Mouse (Mus musculus) ES-E14 (cell line): Measurements from ENCODE around the gene Grap2.

Source experiments
- CHD2 ChIP-seq: IDR thresholded peaks from 2 replicates; pipeline ENCODE4 v1.6.1; 2014; ENCODE audit warnings: mild to moderate bottlenecking, low read depth, low read length, inconsistent platforms
- HCFC1 ChIP-seq: IDR thresholded peaks from 2 replicates; pipeline ENCODE4 v1.6.1; 2012; ENCODE audit warnings: low read length, inconsistent platforms, borderline replicate concordance; ENCODE audit not compliant: insufficient read depth
- MAFK ChIP-seq: IDR thresholded peaks from 2 replicates; pipeline ENCODE4 v1.6.1; 2014; ENCODE audit warnings: mild to moderate bottlenecking, low read depth, low read length, inconsistent platforms; ENCODE audit not compliant: insufficient read depth
- ZC3H11A ChIP-seq: IDR thresholded peaks from 2 replicates; pipeline ENCODE4 v1.6.1; 2012; ENCODE audit warnings: low read depth, mild to moderate bottlenecking, inconsistent platforms, low read length, borderline replicate concordance

- TF ChIP-seq ZC3H11A, result no peak
- TF ChIP-seq HCFC1, result no peak
- no peak for TF ChIP-seq CHD2
- no peak for TF ChIP-seq MAFK
Measured at GRCm38 (mm10) chr15:80599843-80600242, 27.4 kb downstream of the Grap2 start.
